Mouse (Mus musculus): ENCODE measurements around the gene Utrn. TPM values are rescaled to one million over a fixed set of nuclear protein-coding genes. Genes with fewer than 3 reads are reported as not detected.

The Utrn gene
- total RNA-seq (2021): 10 to 100 TPM; 61.6 to 61.7 TPM

DNA sequence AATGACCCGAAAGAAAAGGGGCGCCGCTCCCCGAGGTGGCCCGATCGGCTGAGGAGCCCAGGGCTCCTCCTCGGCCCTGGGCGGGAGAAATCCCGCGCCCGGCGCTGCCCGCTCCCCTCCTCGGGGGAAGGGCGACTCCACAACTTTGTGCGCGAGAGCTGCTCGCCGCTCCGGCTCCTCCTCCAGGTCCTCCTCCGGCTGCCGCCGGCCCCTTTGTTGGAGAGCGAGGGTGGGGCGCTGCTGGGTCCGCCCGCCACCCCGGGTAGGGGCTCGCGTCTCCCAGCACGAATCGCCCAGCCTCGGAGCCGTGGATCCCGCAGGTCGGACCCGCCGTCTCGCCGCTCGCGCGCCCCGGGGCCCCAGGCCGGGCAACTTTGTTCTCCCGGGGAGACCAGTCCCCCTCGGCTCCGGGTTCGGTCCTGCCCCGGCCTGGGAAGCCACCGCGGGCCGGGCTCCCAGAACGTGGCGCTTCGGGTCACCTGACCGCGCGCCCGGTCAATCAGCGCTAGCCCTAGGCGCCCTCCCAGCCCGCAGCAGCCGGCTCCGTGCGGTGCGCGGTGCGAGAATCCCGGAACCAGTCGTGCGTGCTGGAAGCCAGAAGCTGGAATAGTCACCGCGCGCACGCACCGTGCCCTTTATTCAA is at the start of gene Utrn:
Gene Utrn, minus strand, starts transcription at position 337 of the 643 bp plus-strand sequence.
- peak; percentile 63 to 66 for DNase-seq (ENCODE audit: low spot score in 2 of 2)
- intact Hi-C loops (cut with DNase I): loop anchor here (5.0 kb wide), 2 partner anchors 43 to 72 kb away; no protein-coding TSS in a partner anchor

DNA sequence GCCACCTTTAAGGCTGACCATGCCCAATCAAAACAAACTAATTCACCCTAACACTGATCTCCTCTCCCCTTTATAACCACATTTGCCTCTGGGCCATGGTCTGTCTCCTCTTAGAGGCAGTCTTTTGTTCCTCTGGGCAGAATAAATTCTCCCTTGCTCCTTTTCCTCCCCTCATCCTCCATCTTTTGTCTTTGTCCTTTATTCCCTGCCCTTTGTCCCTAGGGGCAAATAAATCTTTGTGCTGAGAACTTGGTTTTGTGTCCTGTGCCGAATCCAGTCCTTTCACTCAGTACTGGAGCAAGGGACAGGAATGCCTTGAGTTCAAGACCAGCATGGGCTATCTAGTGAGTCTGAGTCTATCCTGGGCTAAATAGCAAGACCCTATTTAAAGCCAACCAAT is 48.5 kb upstream of the Utrn start:
- no peak for DNase-seq (ENCODE audit: low spot score in 2 of 2)
- intact Hi-C loops (cut with DNase I): loop anchor here (10.0 kb wide), 1 partner anchor 103 kb away; no protein-coding TSS in a partner anchor

DNA sequence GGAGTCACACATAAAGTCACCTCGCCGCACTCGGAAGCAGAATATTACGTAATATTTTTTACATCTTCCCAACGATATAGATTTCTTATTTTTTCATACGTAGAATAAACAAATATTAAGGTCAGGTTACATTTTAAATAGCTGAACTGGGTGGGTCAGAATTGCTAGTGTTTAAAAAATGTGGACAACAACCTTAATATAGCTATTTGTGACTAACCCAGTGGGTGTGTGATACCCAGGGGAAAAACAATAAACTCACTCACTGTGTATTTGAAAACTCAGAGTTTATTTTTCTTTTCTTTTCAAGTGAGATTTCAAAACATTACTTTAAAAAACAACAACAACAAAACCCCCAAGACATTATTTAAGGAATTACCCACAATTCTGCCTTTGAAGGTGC is 47.2 kb upstream of the Utrn start:
- intact Hi-C loops (cut with DNase I): loop anchor here (10.0 kb wide), 1 partner anchor 102 kb away; no protein-coding TSS in a partner anchor

DNA sequence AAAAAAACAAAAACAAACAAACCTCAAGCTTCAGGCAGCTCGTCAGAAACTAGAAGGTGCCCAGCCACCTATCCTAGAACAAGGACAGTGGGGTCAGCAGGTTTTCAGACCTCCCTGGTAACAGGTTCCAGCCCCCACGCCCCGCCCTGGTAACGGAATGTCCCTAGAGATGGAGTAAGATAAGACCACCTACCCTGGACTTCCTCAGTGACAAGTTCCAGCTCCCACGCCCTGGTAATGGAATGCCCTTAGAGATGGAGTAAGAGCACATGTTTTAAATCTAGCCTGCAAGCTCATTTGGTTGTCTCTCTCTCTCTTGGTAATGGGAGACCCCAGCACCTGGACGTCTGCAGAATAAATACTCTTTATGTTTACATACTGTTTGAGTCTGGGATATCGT is 46.7 kb upstream of the Utrn start:
- DNase-seq (ENCODE audit: low spot score in 2 of 2): no peak
- intact Hi-C loops (cut with DNase I): loop anchor here (10.0 kb wide), 1 partner anchor 101 kb away; no protein-coding TSS in a partner anchor

More for the DNA sequence above, 47.2 kb upstream of the Utrn start:
- DNase-seq (ENCODE audit: low spot score in 2 of 2): no peak

DNA sequence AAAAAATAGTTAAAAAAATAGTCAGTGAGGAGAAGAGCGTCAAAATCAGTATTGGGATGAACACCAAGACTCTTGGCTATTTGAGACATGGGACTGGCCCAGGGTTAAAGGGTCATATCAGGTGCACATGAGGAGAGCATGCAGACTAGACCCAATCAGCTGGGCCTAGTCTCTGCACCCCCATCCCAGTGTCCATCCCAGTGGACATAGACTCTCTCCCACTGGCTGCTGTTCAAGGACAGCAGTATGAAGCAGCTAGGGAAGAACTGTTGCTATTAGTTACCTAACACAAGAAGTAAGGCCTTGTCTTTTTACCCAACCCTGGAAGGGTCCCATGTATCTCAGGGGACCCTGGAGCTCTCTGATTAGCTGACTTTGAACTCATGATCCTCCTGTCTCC is 45.0 kb upstream of the Utrn start:
- intact Hi-C loops (cut with DNase I): loop anchor here (5.0 to 10.0 kb wide), 2 partner anchors 47 to 99 kb away; partner anchors contain the start of gene Utrn
- DNase-seq (ENCODE audit: low spot score in 2 of 2): no peak

DNA sequence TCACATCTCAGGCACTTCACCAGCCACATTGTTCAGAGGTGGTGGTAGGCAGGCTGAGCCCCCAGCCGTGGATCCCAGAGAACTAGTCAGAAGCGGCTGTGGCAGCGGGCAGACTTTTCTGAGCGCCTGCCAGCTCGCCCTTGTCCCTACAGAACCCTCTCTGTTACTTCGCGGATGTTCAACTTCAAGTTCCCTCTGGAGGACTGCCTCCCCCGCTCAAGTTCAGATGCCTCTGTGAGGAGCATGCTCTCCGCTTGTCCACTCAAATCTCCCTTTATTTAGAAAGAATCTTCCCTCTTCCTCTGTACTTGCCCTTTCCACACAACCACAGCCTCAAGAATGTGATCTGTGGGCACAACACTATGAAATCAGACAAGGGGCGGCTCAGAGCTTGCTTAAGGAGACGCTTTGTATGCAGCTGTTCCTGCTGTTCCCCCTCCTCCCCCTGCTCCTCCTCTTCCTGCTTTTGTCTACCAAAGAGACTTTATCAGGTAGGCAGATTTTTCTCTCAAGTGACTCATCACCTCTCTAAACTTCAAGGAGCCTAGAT is 42.9 kb upstream of the Utrn start:
- peak; percentile 7 to 8 for DNase-seq (ENCODE audit: low spot score in 2 of 2)
- intact Hi-C loops (cut with DNase I): loop anchor here (5.0 to 10.0 kb wide), 2 partner anchors 45 to 97 kb away; partner anchors contain the start of gene Utrn

DNA sequence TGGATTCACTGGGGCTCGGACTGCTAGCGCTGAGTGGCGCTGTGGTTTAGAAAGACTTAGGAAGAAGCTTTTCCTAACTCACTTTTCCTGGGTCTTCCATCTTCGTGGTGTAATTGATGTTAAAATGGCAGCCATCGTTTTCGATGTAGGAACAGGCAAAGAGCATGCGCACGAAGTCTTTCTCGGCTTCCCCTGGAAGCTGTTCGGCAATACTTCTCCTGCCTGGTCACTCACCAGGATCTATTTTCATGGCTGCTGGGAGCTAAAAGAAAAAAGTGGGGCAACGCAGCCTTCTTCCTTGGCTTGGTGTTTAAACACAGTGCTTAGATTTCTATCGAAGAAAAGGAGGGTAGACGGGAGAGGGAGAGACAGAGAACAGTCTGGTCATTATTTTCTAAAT is 42.3 kb upstream of the Utrn start:
- intact Hi-C loops (cut with DNase I): loop anchor here (5.0 to 10.0 kb wide), 2 partner anchors 44 to 97 kb away; partner anchors contain the start of gene Utrn
- DNase-seq (ENCODE audit: low spot score in 2 of 2): no peak

DNA sequence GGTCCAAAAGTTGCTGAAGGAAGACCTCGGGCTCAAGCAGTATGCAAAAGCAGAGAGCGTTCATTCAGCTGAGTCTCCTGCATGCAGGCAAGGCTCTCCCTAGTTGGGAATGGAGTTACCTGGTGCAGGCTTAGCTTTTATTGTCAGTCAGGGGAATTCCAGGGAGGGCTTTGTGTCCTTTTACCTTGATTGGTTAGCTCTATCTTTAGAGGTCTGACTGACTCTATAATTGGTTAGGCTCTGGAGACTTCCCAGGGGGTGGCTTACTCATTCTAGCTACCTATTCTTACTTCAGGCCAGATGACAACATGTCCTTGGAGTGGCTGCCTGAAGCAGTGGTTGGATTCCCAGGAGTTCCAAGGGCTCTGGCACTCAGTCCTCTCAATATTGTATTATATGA is 40.7 kb upstream of the Utrn start:
- intact Hi-C loops (cut with DNase I): loop anchor here (5.0 to 10.0 kb wide), 2 partner anchors 43 to 95 kb away; partner anchors contain the start of gene Utrn
- DNase-seq (ENCODE audit: low spot score in 2 of 2): no peak

DNA sequence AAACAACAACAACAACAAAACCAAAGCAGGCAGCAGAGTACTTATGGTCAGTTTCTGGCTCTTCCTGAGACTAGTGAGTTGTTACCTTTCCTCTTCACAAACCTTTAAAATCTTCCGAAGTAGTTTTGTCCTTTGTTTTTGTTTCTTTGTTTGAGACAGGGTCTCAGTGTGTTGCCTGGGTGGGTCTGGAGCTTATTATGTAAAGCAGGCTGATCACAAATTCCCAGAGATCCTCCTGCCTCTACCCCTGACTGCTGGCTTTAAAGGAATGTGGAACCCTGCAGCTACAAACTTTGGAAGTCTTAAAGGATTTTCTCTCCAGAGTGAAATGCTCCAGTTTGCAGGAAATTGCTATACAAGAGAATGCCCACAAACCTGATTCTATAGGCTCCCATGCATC is 40.0 kb upstream of the Utrn start:
- intact Hi-C loops (cut with DNase I): no loop called here
- DNase-seq (ENCODE audit: low spot score in 2 of 2): no peak

DNA sequence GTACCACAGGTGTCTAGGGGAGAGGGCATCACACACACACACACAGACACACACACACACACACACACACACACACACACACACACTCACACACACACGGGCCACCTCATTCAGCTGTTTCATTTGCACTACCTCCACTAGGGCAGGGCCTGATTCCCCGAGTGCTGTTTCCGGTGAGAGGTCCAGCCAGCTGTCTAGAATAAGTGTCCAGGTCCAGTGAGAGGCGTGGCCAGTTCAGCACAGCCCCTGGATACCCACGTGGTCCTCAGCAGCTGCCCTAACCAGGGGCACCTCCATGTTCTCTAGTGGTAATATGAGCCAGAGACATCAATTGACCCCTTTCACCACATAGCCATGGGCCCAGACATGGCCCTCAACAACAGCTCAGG is 35.0 kb upstream of the Utrn start:
- DNase-seq (ENCODE audit: low spot score in 2 of 2): no peak
- intact Hi-C loops (cut with DNase I): no loop called here

DNA sequence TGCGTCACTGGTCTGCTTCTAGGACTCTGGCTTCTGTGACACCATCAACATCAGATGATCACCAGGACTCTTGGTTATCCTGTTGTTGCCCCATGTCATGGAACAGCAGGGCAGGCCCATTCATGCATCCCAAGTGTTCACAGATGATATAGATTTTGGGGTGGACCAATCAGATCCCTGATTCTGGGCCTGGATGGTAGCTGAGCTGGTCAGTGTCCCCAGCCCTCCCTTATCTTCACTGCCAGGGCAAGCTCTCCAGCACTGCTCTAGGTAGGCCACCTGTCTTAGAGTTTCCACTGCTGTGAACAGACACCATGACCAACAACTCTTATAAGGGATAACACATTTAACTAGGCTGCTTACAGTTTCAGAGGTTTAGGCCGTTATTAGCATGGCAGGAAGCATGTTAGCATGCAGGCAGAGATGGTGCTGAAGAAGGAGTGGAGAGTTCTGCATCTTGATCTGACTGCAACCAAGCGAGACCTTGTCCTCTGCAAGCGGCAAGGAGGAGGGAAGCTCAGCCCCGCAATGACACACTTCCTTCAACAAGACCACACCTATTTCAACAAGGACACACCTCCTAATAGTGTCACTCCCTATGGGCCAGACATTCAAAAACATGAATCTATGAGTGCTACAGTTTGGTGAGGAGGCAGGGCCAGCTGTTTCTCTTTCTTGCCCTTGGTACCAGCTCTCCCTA is 34.4 kb upstream of the Utrn start:
- DNase-seq (ENCODE audit: low spot score in 2 of 2): no peak
- intact Hi-C loops (cut with DNase I): no loop called here

DNA sequence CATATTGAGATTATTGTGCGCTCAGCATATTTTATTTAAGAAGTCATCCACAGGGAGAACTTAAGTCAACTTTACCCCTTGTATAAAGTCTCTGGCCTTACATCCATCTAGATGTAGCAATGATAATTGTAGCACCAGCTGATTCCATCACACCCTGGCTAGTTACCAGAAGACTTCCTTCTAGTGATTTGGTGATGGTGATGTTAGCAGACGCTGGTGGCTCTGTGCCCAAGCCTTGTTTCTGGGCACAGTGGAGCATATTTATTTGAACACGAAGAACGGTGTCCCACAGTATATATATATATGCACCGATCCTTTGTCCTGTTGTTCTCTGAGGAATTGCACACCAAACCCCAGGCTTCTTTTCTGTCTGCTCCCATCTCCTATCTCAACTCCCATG is 30.7 kb upstream of the Utrn start:
- no peak for DNase-seq (ENCODE audit: low spot score in 2 of 2)
- intact Hi-C loops (cut with DNase I): no loop called here

DNA sequence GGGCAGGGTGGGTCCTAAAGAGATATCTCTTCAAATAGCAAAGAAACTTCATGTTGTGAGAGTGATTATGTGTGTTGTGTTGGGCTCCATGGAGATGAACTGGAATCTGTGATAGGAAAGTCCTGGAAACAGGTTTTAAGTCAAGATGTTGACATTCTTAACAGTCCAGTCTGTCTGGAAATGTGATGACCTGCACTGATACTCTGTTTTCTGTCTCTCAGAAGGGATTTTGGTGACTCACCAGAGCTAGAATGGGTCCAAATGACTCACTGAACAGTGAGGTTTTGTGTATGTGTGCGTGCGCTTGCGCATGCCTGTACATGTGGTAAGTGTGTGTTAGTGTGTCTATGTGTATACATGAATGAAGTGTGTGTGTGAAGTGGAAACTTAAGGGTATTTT is 24.2 kb upstream of the Utrn start:
- no peak for DNase-seq (ENCODE audit: low spot score in 2 of 2)
- intact Hi-C loops (cut with DNase I): no loop called here

DNA sequence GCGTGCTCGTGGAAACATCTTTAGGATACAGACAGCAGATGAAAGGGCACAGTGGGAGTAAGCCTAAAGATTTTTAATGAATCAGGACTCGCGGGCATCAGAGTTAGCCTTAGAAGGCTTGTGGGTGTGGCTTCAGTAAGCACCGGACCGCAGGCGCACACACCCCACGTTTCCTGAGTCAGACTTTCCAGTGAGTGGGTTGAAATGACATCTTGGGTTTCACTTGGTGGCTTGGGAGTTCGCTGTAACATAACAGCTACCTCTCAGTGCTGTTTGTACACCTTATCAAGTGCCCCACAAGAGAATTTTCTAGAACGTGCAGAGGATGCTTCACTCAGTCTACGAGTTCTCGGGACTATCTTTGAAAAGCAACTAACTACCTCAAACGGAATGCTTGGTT is 19.2 kb upstream of the Utrn start:
- no peak for DNase-seq (ENCODE audit: low spot score in 2 of 2)
- intact Hi-C loops (cut with DNase I): no loop called here

DNA sequence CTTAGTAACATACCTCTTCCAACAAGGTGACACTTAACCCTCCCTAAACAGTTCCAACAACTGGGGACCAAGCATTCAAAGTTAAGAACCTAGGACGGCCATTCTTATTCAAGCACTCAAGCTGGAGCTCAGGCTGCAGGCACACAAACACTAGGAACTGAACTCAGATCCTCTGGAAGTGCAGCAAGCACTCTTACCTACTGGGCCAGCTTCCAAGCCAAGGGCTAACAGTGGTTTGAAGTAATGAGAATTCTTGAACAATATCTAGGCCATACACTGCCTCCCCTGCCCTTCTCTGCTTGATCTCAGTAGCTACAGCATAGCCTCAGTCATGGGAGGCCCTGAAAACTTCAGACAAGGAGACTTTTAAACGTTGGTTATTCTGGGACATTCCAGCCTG is 18.6 kb upstream of the Utrn start:
- no peak for DNase-seq (ENCODE audit: low spot score in 2 of 2)
- intact Hi-C loops (cut with DNase I): no loop called here

DNA sequence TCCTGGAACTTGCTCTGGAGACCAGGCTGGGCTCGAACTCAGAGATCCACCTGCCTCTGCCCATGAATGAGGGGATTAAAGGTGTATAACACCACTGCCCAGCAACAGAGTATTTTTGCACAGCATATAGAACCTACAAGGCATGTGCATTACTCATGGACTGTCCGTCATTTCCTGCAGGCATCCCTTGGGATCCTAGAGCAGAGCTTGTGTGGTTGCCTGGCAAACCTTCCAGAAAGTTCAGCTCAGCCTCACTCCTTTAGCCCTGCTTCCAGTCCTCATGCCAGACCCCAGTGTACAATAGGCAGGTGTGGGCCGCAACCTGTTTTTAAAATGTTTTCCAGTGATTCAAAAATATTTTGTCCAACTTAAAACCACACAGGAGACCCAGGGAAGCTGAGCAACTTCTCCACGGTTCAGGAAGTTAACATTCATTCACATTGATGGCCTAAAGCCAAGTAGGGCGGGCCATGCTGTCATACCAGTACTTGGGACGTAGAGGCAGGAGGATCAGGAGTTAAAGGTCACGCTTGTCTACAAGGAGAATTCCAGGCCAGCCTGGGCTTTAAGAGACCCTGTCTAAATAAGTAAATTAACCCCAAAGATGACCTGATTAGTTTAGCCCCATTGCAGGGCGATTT is 15.3 kb upstream of the Utrn start:
- no peak for DNase-seq (ENCODE audit: low spot score in 2 of 2)
- intact Hi-C loops (cut with DNase I): no loop called here

DNA sequence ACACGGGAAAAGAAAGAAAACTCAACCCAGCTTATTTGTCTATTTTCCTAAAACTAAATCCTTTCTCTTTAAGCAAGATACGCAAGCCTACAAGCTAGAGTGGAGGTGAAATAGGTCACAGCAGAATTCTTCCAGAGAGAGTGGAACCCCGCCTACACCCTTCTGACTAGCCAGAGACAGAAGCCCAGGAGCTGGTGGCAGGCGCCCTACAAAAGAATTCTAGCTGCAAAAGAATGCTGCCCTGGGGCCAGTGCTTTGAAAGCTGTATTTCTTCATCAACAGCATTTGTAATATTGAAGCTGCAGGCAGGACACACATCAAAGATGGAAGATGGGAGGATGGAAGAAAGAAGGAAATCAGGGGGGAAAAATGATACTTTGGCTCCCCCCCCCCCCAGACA is 12.7 kb upstream of the Utrn start:
- no peak for DNase-seq (ENCODE audit: low spot score in 2 of 2)
- intact Hi-C loops (cut with DNase I): no loop called here

DNA sequence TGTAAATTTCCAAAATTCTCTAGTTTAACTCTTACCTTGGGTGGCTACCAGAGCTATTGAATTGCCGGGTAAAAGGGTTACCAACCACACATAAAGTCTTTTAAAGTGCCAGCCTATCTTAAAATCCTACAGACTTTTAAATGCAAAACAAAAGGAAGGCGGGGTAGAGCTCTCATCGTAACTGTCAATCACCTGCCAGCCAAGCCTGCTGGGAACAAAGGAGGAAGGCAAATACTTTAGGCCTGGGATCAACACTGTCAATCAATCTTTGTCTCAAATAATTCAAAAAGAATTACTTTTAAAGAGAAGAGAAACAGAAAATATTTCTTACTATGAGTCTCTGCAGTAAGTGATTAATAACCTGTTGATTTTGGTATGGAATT is 10.1 kb upstream of the Utrn start:
- DNase-seq (ENCODE audit: low spot score in 2 of 2): no peak
- intact Hi-C loops (cut with DNase I): no loop called here

DNA sequence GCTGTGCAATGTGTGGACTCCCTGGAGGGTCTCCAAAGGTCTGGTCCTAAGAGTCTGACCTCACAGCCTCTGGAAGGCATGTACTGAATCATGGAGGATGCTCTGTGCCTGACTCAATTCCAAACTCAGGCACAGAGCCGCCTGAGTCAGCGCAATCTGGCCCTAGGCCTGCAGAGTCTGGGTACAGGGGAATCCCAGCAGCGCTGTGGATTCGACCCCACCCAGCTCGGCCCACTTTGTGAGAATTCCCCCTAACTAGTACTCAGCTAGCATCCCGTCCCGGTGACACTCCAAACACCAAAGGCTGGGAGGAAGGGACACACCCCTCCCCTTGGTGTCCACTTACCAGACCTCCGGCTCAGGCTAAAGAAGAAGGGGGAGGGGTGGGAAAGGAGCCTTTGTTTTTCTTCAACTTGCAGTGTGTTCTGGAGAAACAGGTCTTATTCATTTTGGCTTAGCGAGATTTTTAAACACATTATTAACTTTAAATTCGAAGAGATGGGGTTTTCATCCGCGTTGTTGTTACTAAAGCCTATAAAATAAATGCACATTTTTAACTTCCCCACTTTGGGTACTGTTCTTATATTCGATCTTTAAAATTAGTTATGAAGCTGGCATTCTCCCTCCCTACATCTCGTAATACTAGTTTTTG is 9.6 kb upstream of the Utrn start:
- DNase-seq (ENCODE audit: low spot score in 2 of 2): no peak
- intact Hi-C loops (cut with DNase I): no loop called here

DNA sequence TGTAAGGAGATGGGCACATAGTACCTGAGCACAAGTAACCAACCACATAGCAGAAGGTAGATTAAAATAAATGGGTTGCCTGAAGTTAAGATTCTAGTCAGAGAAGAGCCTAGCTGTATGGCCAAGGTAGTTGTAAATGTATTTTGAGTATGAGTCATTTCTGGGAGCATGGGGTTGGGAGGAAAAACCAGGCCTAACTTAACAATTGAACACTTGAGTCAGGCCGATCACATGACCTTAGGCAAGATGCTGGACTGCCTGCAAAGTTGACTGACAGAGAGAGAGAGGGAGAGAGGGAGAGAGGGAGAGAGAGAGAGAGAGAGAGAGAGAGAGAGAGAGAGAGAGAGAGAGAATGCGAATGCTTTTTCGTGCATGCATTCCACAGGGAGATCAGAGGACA is 7.3 kb upstream of the Utrn start:
- no peak for DNase-seq (ENCODE audit: low spot score in 2 of 2)
- intact Hi-C loops (cut with DNase I): no loop called here

All from left cerebral cortex, postnatal 36 days (tissue).